Mouse (Mus musculus) brain, embryonic 14.5 days (tissue): ENCODE measurements around the gene Il9r.

Experiments used
- CTCF ChIP-seq: fragments of 200-500 bp; IDR thresholded peaks from 2 replicates; pipeline ENCODE4 v1.5.1; 2012; ENCODE audit warnings: inconsistent platforms, mild to moderate bottlenecking, moderate library complexity, borderline replicate concordance; ENCODE audit not compliant: insufficient read depth, insufficient read length; ENCODE audit errors: extremely low read depth
- POLR2A ChIP-seq: fragments of 200-500 bp; IDR thresholded peaks from 2 replicates; pipeline ENCODE4 v1.6.1; 2012; ENCODE audit warnings: mild to moderate bottlenecking, inconsistent platforms, borderline replicate concordance; ENCODE audit not compliant: poor library complexity, insufficient read depth, insufficient read length, severe bottlenecking; ENCODE audit errors: extremely low read depth

DNA sequence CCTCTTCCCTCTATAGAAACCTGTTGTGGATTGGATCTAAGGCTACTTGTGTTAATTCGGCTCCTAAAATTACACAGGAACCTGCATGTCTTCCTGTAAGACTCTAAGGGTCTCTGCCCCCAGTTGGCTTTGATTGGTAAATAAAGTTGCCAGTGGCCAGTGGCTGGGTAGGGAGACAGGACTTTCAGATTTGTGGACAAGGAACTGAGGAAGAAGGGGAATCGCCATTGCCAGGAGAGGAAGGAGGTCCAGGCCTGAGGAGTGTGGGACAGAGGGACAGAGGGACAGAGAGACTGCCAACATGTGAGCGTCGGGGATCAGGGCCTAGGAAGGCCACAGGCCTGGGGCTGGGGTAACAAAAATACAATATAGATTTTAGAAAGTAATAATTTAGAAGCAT, 18.8 kb downstream of the Il9r start:
- TF ChIP-seq CTCF, result no peak
- no peak for TF ChIP-seq POLR2A
